Mouse (Mus musculus) lung, postnatal 4 days (tissue): ENCODE measurements at regions not wholly inside any gene's neighbourhood (a gene's known extent, or its start where the extent isn't known, plus 50 kb on each side); places are given as distances from the start of the nearest gene placed in this dataset.
A peak's percentile ranks its signal among the peaks of the same experiment; 100 is the strongest.

ENCODE experiments used
- DNase-seq, 2 experiments: peaks; one replicate each; pipeline ENCODE4 v3.0.0; 2021

- DNase-seq, result no peak
Observed at GRCm38 (mm10) chr2:133371490-133372215, 180.3 kb upstream of the Bmp2 start.

GRCm38 (mm10) chr2:133373543-133373942 is 178.4 kb upstream of the Bmp2 start:
- DNase-seq, result no peak

GRCm38 (mm10) chr2:133381054-133381453 is 170.9 kb upstream of the Bmp2 start:
- DNase-seq, result peak; percentile 24 to 59

- no peak for DNase-seq
Observed at GRCm38 (mm10) chr2:133383135-133383920, 168.6 kb upstream of the Bmp2 start.

- no peak for DNase-seq
Observed at GRCm38 (mm10) chr2:133385297-133385696, 166.7 kb upstream of the Bmp2 start.

GRCm38 (mm10) chr2:133387349-133387748 is 164.6 kb upstream of the Bmp2 start:
- no peak for DNase-seq

GRCm38 (mm10) chr2:133392298-133392697 is 159.7 kb upstream of the Bmp2 start:
- peak in 1 of 2 experiments; percentile 29 for DNase-seq

GRCm38 (mm10) chr2:133397566-133397965 is 154.4 kb upstream of the Bmp2 start:
- DNase-seq, result peak in 1 of 2 experiments; percentile 27

- DNase-seq, result no peak
Observed at GRCm38 (mm10) chr2:133399059-133399690, 152.8 kb upstream of the Bmp2 start.

- no peak for DNase-seq
Observed at GRCm38 (mm10) chr2:133400963-133401362, 151.0 kb upstream of the Bmp2 start.

- no peak for DNase-seq
Observed at GRCm38 (mm10) chr2:133416990-133417581, 134.9 kb upstream of the Bmp2 start.

GRCm38 (mm10) chr2:133419686-133420303 is 132.2 kb upstream of the Bmp2 start:
- DNase-seq, result no peak

GRCm38 (mm10) chr2:133425538-133425937 is 126.4 kb upstream of the Bmp2 start:
- DNase-seq, result no peak

GRCm38 (mm10) chr2:133427039-133427438 is 124.9 kb upstream of the Bmp2 start:
- no peak for DNase-seq

GRCm38 (mm10) chr2:133429369-133430062 is 122.4 kb upstream of the Bmp2 start:
- no peak for DNase-seq

GRCm38 (mm10) chr2:133430741-133431438 is 121.1 kb upstream of the Bmp2 start:
- peak in 1 of 2 experiments; percentile 44 for DNase-seq

- DNase-seq, result no peak
Observed at GRCm38 (mm10) chr2:133432141-133432813, 119.7 kb upstream of the Bmp2 start.

- DNase-seq, result no peak
Observed at GRCm38 (mm10) chr2:133436913-133437843, 114.8 kb upstream of the Bmp2 start.

- no peak for DNase-seq
Observed at GRCm38 (mm10) chr2:133438018-133438417, 113.9 kb upstream of the Bmp2 start.

- no peak for DNase-seq
Observed at GRCm38 (mm10) chr2:133443024-133443423, 108.9 kb upstream of the Bmp2 start.
